In the genomic region with DNA sequence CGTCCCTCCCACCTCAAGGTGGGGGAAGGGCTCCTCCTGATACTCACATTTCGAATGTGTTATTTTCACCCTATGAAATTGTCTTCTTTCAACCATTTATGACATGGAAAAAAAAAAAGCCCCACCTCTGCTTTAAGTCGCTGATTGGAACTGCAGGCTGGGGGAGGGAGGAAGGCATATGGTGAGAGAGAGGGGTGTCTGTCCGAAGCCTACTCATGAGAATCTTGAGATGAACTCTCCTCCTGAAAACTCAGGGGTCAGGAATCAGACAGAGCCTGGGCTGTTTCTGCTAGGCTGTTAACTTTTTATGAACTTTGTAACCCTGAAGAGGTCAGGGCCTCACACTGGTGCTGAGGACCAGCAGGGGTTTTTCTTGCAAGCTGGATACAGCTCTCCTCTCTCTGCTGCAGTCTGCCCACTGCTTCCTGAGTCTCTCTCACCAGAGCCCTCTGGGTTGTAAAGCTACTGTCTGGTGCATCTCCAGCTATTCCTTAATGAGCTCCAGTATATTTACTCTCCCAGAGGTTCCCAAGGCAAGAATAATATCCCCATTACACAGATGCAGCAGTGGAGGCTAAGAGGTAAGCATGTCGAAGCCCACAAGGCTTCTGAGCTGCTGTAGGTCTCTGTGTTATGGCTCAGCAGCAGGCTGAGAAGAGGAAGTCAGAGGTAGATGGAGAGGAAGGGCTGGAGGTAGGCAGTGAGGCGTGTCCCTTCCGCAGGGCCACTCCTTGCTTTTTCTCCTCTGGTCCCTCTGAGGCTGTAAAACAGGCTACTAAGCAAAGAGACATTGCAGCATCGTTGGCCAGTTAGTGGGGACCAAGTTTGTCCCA, we compare ENCODE assay signal across 13 mouse cellular contexts. TPM values are rescaled to one million over a fixed set of nuclear protein-coding genes. Genes with fewer than 3 reads are reported as not detected.
DNase-seq lines count a peak whose midpoint lies in the region; TF ChIP-seq lines count a peak whose summit lies in the region.
"Had no signal": no experiment of that assay in that cellular context is flagged by ENCODE, and none has a peak within 500 bp of the region (broad histone marks: within the 10 kb centered on the region; RNA-seq: fewer than 3 reads in every experiment).

No protein-coding gene starts in this region.

- H3K27me3 ChIP-seq in kidney, adult 2 months (replicated peaks; ENCODE audit: control insufficient read depth, insufficient read depth, low read length), result no peaks in the 10 kb centered on the region
- H3K27me3 ChIP-seq in splenic B cell, adult 2 months (ENCODE audit: control insufficient read depth, insufficient read depth, low read length, poor library complexity, severe bottlenecking), result no peaks in the 10 kb centered on the region

- H3K4me1 ChIP-seq in kidney, adult 2 months (ENCODE audit: control insufficient read depth, insufficient read depth, low read length), result peaks cover 17% of the 10 kb centered on the region; the same call in 1 of the 2 replicates

- H3K27ac ChIP-seq in kidney, adult 2 months (ENCODE audit: insufficient read depth, low read depth, low read length), result peak overlapping the region; percentile 69
- H3K27ac ChIP-seq: embryonic facial prominence, embryonic 12.5 days; left cerebral cortex, adult 2 months; limb, embryonic 15.5 days had no signal

- no peak for TF ChIP-seq POLR2A in kidney, adult 2 months (IDR thresholded peaks at IDR 0.05; ENCODE audit: low read depth, low read length)

- H3K36me3 ChIP-seq in kidney, adult 2 months (ENCODE audit: control insufficient read depth, insufficient read depth, low read length), result no peaks in the 10 kb centered on the region
- no peaks in the 10 kb centered on the region for H3K36me3 ChIP-seq in splenic B cell, adult 2 months (ENCODE audit: control insufficient read depth, insufficient read depth, low read length, poor library complexity, severe bottlenecking)
- H3K36me3 ChIP-seq: embryonic facial prominence, embryonic 12.5 days; heart, embryonic 12.5 days; limb, embryonic 15.5 days had no signal

- no peak for TF ChIP-seq CTCF in kidney, adult 2 months (conservative IDR thresholded peaks at IDR 0.05; ENCODE audit: insufficient read depth, insufficient read length, low read depth, low read length)

- 28% methylated on average over 8 of the region's 8 CpGs for WGBS in kidney, adult 2 months

- H3K4me3 ChIP-seq in kidney, adult 2 months (ENCODE audit: insufficient read depth, low read depth, low read length), result no peak overlapping the region
- H3K4me3 ChIP-seq: embryonic facial prominence, embryonic 12.5 days; heart, embryonic 12.5 days; left cerebral cortex, adult 2 months; limb, embryonic 15.5 days had no signal

- DNase-seq in kidney, adult 2 months, result peak; percentile 82
- DNase-seq in kidney, postnatal 4 days, result no peak
- peak; percentile 63 for DNase-seq in induced T-regulatory cell, adult 2 months (ENCODE audit: low read depth)
- peak; percentile 20 for DNase-seq in kidney, postnatal 10 days
- DNase-seq in splenic B cell, adult 2 months (ENCODE audit: low read depth, low spot score), result peak; percentile 49
- no peak for DNase-seq in ovary, postnatal 36 days (ENCODE audit: low spot score)
- no peak for DNase-seq in heart, adult 8-10 months (ENCODE audit: low spot score)
- no peak for DNase-seq in adrenal gland, postnatal 25 days
- DNase-seq: cerebellum, postnatal 25 days had no signal

RNA-seq across cellular contexts. Expression of a gene that starts 6.1 kb away (rescaled TPM):
- 2,247 and 2,656 TPM in 2 replicates for polyA plus RNA-seq in kidney, adult 2 months (2012; rRNA removed)
- total RNA-seq in heart, adult 8-10 months (2022), result 1 to 10 TPM; 5.3 to 7.9 (median 7.0) TPM
- total RNA-seq in adrenal gland, postnatal 25 days (2021), result 14.8 and 41.4 TPM in 2 replicates

Comparison
In these comparisons a context has a peak if more than half of its experiments do, and no peak if none do; other contexts are left out.
1. DNase-seq: peak in kidney, adult 2 months (single experiment), induced T-regulatory cell, adult 2 months (single experiment), kidney, postnatal 10 days (single experiment) and splenic B cell, adult 2 months (single experiment); none in kidney, postnatal 4 days (0 of 2), ovary, postnatal 36 days (single experiment), heart, adult 8-10 months (single experiment) and adrenal gland, postnatal 25 days (single experiment).